Mouse (Mus musculus) left cerebral cortex, adult 8-10 months (tissue): ENCODE results near the gene St3gal6. TPM values are rescaled to one million over a fixed set of nuclear protein-coding genes. Genes with fewer than 3 reads are reported as not detected.
A peak's percentile ranks its signal among the peaks of the same experiment; 100 is the strongest.

Experiments
- DNase-seq, 2 experiments: peaks; one replicate each; pipeline ENCODE4 v3.0.0; 2022; ENCODE audit warnings: low spot score in 2 of 2
- total RNA-seq, 4 experiments: library from RNA; stranded (reverse); gene quantifications; 2 replicates each; pipeline ENCODE4 v1.2.4; 2022

St3gal6 gene
- total RNA-seq, 4 experiments from 2014 or later: 20.8 to 26.6 (median 23.1) TPM

GRCm38 (mm10) chr16:58444735-58445134 is 79.3 kb downstream of the St3gal6 start:
- DNase-seq: no peak

- DNase-seq: no peak
These were observed 91.7 kb downstream of the St3gal6 start for GRCm38 (mm10) chr16:58432384-58432783.

GRCm38 (mm10) chr16:58430246-58430645 is 93.8 kb downstream of the St3gal6 start:
- DNase-seq: no peak

- DNase-seq: peak in 1 of 2 experiments; percentile 52
These were observed 102.2 kb downstream of the St3gal6 start for GRCm38 (mm10) chr16:58421696-58422354.

Other genes with a start within 250 kb of the St3gal6 start
- gene Dcbld2, start 115.8 kb downstream of the St3gal6 start, total RNA-seq: 10 to 100 TPM; 19.5 to 22.0 (median 21.1) TPM
- gene Gm813, start 92.7 kb upstream of the St3gal6 start, total RNA-seq: not detected
- not detected for gene E330017A01Rik, start 114.5 kb upstream of the St3gal6 start, total RNA-seq
- 10 to 100 TPM; 41.4 to 46.8 (median 43.7) TPM for gene Cpox, start 146.0 kb upstream of the St3gal6 start, total RNA-seq
- gene Gpr15, start 194.8 kb upstream of the St3gal6 start, total RNA-seq: not detected
- gene Cldnd1, start 203.7 kb upstream of the St3gal6 start, total RNA-seq: 100 to 1,000 TPM in 3 of 4 experiments, 10 to 100 TPM in 1; 98.1 to 116 (median 114) TPM
- not detected for gene Olfr172, start 238.9 kb upstream of the St3gal6 start, total RNA-seq